Mouse (Mus musculus) heart, postnatal 36 days (tissue): ENCODE measurements around the gene Klhl10. TPM values are rescaled to one million over a fixed set of nuclear protein-coding genes. Genes with fewer than 3 reads are reported as not detected.

ENCODE experiments used
- DNase-seq, 2 experiments: peaks; one replicate each; pipeline ENCODE4 v3.0.0; 2021 to 2022
- intact Hi-C: fragments of 180-260 bp; cut with DNase I; formaldehyde crosslinking; loops from one replicate; pipeline ENCODE4 v1.15.1; 2025
- total RNA-seq, 2 experiments: library from RNA; stranded (reverse); gene quantifications; 2 replicates each; pipeline ENCODE4 v1.2.3; 2021

Klhl10 gene
- total RNA-seq, 2 experiments from 2014 or later = 0.86 to 0.92 TPM

DNA sequence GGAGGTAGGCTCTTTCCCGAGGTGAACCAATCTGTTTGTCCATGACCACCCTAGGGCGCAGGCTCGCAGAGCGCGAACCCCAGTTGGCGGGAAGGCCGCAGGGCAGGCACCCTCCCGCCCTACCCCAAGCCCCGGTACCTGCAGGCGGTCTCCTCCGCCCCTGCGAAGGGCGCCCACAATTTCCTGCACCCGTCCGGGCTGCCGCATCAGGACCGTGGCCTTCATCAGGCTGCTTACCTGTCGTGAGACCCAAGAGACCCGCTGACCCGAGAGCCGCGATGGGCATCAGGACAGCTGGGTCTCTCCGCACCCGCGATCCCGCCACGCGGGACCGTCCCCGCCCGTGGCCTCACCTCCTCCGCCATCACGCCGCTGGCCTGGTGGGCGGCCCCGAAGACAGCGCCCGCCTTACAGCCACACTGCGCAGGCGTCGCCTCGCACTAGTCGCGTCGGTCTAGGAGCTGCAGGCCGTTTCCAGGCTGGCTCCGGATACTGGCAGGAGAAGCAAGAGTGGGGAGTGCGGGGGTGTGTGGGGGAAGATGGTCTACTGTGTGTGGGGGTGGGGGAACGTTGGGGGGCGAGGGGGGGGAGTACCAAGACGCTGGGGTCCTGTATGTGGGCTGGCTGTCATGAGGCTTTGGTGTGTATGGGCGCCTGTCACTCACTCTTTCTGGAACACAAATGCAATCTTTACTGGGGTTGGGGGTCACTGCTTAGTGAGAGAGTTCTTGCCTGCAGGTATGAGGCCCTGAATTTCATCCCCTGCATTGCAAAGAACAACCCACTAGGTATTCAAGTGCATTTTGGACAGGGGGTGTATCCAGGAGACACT is 810 bp upstream of the Klhl10 start:
- intact Hi-C loops = loop anchor here (1.0 to 2.0 kb wide), 2 partner anchors 27 to 32 kb away; partner anchors contain the start of genes Klhl11 and P3h4
- peak; percentile 86 to 87 for DNase-seq

GRCm38 (mm10) chr11:100442625-100443024 is 908 bp downstream of the Klhl10 start:
- DNase-seq = no peak
- intact Hi-C loops = no loop called here

DNA sequence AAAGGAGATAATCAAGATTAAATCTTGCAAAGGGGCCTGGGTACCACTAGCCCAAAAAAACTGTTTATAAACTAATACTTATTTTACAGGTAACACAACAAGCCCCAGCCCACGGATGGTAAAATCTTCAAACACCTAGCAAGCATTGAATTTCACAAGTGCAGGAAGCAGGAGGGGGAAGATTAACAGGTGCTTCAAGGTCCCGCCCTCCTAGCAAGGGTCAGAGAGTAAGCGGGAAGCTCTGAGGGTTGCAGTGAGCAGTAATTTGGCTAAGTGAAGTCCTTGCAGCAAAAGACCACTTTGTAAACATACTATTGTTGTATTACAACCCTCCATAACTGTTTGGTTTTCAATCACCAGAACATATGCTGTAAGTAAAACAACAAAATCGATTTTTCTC is 15.5 kb downstream of the Klhl10 start:
- no peak for DNase-seq
- intact Hi-C loops = no loop called here

GRCm38 (mm10) chr11:100457711-100458110 is 16.0 kb downstream of the Klhl10 start:
- intact Hi-C loops = no loop called here
- no peak for DNase-seq

- DNase-seq = no peak
These were observed 21.0 kb downstream of the Klhl10 start for GRCm38 (mm10) chr11:100462699-100463098.

DNA sequence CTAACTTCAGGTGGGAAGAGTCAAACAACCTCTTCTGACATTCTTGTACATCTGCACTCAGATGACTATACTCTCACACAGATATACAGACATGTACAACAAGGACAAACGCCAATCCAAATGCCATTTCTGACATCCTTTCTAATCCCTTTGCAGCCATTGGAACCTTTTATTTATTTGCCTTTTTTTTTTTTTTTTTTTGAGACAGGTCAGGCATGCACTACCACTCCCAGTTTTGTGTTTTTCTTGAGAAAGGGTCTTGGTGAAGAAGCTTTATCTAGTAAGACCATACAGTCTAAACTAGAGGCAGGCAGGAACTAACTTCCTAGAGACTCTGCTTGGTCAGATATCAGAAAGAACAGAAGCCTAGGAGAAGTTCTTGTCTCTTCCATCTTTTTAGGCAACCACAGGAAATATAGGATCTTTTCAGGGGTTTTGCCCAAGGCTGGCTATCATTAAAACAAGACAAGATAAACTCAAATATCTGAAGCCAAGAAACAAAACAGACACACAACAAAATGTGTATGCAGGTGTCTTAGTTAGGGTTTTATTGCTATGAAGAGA is 23.6 kb downstream of the Klhl10 start:
- no peak for DNase-seq
- intact Hi-C loops = no loop called here

More at GRCm38 (mm10) chr11:100462699-100463098, 21.0 kb downstream of the Klhl10 start:
- intact Hi-C loops = no loop called here

GRCm38 (mm10) chr11:100465833-100466232 is 24.1 kb downstream of the Klhl10 start:
- no peak for DNase-seq

DNA sequence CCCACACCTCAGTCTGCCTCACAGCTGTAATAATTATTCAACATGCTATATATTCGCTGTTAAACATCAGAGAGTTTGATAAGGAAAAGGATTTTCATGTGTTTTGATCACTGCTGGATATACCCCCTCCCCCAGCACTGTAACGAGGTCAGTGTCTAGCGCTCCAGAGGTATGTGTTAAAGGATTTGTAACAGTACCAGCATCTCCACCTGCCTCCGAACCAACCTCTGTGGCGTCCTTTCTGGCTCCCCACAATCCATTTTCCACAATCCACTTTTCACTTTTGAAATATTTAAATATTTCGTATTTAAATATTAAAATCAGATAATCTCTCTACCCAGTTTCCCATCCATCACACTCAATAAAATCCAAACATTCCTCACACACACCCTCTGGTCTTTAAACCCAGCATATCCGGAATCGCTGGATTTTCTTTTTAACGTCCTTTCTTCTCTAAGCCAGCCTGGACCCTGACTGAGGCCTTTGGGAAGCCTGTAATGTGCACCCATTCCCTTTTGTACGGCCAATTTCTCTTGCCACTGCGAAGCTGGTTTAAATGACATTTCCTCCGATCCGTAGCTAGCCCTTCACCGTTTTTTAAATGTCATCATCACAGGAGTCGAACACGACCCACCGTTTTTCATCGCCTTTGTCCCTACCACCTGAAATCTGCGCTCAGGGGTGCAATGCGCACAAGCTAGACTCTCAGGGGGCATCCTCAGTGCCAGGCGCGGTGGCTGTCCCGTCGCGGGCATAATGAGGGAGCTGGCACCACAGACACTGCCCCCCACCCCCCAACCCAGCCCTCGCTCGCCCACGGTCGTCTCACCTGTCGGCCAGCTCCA is 29.9 kb downstream of the Klhl10 start:
- intact Hi-C loops = loop anchor here (2.0 kb wide), 3 partner anchors 31 to 109 kb away; partner anchors contain the start of genes Klhl10 and Nt5c3b
- DNase-seq = no peak

More at GRCm38 (mm10) chr11:100465833-100466232, 24.1 kb downstream of the Klhl10 start:
- intact Hi-C loops = no loop called here

GRCm38 (mm10) chr11:100472197-100472934 is 30.6 kb downstream of the Klhl10 start, which contains the start of gene Klhl11:
Gene Klhl11 (minus strand): TSS chr11:100472741.
- DNase-seq = peak; percentile 94
- intact Hi-C loops = loop anchor here (2.0 kb wide), 3 partner anchors 32 to 110 kb away; partner anchors contain the start of genes Klhl10 and Nt5c3b

- intact Hi-C loops = loop anchor here (2.0 kb wide), 3 partner anchors 32 to 110 kb away; partner anchors contain the start of genes Klhl10 and Nt5c3b
- DNase-seq = no peak
These were observed 31.2 kb downstream of the Klhl10 start for GRCm38 (mm10) chr11:100472935-100473295.

GRCm38 (mm10) chr11:100476281-100476680 is 34.6 kb downstream of the Klhl10 start:
- intact Hi-C loops = no loop called here
- DNase-seq = no peak

- no peak for DNase-seq
- intact Hi-C loops = no loop called here
These were observed 37.4 kb downstream of the Klhl10 start for GRCm38 (mm10) chr11:100479152-100479551.

DNA sequence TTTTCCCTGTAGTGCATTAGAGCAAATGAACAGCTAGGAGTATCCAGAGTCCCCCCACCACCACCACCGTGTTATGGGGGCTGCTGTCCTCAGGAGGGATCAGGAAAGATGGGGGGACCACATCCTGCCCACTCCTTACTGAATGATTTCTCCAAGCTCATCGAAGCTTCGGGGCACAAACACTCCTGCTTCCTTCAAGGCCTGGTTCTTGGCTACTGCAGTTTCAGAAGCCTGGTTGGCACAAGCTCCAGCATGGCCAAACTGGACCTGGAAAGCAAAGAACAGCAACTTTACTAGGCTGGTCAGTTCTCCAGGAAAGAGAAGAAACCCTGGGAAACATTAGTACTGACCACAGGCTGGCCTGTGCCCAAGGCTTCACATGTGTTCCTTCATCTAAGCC is 42.7 kb downstream of the Klhl10 start:
- no peak for DNase-seq
- intact Hi-C loops = no loop called here

GRCm38 (mm10) chr11:100485801-100486538 is 44.3 kb downstream of the Klhl10 start:
- peak; percentile 14 to 33 for DNase-seq
- intact Hi-C loops = loop anchor here (2.0 kb wide), 1 partner anchor 69 kb away; no protein-coding TSS in a partner anchor

DNA sequence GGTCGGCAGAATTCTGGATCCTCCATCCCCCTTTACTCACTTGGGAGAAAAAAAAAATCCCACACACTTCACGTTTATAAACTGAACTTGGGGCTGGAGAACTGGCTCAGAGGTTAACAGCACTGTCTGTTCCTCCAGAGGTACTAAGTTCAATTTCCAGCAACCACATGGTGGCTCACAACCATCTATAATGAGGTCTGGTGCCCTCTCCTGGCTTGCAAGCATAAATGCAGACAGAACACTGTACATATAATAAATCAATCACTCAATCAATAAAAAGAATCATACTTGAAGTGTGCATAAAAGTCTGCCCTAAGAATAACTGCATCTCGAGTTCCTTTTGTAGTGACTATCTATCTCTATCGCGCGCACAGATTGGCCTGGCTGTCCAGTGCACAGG is 49.2 kb downstream of the Klhl10 start:
- intact Hi-C loops = no loop called here
- no peak for DNase-seq

- no peak for DNase-seq
- intact Hi-C loops = no loop called here
These were observed 52.1 kb downstream of the Klhl10 start for GRCm38 (mm10) chr11:100493771-100494170.

- intact Hi-C loops = no loop called here
- DNase-seq = no peak
These were observed 58.5 kb downstream of the Klhl10 start for GRCm38 (mm10) chr11:100500241-100500640.

DNA sequence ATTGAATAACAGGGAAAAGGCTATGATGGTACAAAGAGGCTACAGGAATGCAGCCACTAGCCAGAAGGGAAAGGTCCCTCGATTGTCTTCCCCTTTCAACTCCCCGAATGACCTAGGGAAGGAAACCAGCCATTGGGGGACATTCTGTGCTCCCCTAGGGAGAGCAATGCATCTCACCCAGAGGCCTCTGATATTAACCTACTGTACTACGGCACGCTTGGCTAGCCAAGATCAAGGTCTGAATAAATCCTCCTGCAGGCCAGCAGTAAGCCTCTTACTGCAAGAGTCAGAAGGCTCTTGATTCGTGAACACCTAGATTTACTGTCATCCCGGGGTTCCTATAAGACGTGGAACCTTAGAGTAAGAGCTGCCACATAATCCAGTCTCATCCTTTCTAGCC is 58.9 kb downstream of the Klhl10 start:
- no peak for DNase-seq
- intact Hi-C loops = no loop called here

DNA sequence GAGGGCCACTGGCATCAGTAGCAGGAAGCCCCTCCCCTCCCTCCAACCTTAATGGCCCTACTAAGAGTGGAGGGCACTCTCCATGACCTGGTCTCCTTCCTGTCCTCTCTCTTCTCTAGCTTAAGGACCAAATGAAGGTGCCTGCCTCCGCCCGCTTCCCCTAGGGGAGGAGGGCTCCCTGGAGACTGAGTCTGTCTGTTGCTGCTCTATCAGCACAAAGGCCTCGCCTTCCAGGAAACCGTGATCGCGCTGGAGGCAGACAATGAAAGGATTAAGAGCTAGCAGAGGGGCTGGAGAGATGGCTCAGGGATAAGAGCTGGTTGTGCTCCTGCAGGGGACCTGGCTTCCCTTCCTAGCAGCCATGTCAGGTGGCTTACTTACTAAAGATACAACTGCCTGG is 59.6 kb downstream of the Klhl10 start:
- DNase-seq = no peak
- intact Hi-C loops = no loop called here
